Mouse (Mus musculus) ovary, postnatal 36 days (tissue): ENCODE results near the gene Ube4a.
A peak's percentile ranks its signal among the peaks of the same experiment; 100 is the strongest.

Experiments used
- DNase-seq: peaks from one replicate; pipeline ENCODE4 v3.0.0; 2022; ENCODE audit warnings: low spot score, mixed read lengths

Ube4a gene

DNA sequence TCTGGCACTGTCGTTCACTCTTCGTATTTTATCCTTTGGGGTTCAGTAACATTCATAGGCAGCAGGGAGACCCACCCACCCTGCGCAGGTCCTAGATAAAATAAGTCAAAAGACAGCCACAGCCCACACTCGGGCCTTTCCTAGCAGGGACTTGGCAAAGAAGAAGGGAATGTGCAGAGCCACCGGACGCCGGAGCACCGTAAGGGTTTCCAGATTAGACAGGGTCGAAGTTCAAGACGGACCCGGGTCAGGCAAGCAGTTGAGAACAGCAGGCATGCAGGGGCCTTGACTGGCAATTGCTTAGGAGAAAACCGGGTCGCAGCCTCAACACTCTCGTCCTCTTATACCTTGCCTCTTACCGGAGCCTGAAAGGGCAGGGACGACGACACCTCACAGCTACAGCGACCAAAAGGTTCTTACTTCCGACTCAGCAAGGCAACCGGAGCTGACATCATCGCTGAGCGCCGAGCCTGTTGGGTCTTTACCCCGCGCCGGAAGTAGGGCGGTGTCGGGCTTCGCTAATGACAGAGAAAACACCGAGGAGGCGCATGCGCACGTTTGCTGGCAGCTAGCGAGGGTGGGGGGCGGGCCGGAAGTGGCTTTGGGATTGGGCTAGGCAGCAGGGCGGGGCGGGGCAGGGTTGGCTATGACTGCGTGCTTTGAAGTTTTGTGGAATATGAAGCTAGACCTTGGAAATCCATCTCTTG lies at the start of gene Ube4a:
Gene Ube4a (minus strand): TSS at position 475 of the 707 bp plus-strand sequence.
- DNase-seq = peak; percentile 98

DNA sequence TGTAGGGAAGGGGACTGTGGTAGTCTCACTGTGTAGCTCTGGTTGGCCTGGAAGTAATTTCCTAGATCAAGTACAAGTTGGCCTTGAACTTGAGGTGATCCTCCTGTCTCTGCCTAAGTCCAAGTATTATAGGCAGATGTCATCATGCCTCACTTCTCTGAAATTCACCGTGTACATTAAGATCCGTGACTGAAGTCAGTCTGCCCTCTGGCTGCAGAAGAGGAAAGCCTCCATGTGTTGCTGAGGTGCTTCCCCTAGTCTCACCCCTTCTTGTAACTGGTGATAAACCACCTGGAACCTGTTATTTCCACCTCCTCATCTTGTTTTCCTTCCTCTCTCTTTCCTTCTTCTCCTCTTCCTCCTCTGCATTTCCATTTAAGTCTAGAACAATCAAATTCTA lies 49.5 kb upstream of the Ube4a start:
- no peak for DNase-seq

DNA sequence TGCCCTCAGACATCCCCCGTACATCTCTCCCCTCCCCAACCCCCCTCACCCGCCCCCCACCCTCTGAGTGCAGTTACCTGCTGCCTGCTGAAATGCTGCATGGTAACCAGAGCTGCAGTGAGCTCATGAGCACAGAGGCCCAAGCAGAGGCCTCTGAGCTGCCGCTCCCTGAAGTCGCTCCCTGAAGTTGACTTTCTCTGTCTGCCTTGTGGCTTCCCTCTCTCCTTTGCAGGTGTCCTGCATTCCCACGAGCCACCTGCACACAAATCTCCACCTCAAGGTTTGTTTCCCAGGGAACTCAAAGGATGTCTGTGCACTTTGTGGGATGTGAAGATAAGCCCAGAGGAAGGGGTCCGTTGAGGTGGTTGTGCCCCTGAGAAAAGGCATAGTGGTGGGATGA lies 45.9 kb upstream of the Ube4a start:
- DNase-seq = no peak

DNA sequence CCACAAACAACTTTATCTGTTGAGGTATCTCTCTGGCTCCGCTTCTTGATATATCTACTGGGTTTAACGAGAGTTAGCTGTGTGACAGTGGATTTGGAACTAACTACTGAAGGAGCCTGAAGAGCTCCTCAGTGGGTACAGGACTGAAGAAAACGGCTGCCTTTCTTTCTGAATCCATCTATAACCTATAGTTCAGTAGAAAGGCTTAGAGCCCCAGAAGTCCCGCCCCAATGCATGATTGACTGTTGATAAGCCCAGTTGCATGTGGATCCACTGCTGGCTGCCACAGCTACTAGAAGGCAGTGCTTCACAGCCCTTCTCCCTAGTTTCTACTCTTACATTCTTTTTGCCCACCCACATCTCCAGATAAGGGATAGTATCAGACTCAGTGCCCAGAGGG lies 45.1 kb upstream of the Ube4a start:
- no peak for DNase-seq

DNA sequence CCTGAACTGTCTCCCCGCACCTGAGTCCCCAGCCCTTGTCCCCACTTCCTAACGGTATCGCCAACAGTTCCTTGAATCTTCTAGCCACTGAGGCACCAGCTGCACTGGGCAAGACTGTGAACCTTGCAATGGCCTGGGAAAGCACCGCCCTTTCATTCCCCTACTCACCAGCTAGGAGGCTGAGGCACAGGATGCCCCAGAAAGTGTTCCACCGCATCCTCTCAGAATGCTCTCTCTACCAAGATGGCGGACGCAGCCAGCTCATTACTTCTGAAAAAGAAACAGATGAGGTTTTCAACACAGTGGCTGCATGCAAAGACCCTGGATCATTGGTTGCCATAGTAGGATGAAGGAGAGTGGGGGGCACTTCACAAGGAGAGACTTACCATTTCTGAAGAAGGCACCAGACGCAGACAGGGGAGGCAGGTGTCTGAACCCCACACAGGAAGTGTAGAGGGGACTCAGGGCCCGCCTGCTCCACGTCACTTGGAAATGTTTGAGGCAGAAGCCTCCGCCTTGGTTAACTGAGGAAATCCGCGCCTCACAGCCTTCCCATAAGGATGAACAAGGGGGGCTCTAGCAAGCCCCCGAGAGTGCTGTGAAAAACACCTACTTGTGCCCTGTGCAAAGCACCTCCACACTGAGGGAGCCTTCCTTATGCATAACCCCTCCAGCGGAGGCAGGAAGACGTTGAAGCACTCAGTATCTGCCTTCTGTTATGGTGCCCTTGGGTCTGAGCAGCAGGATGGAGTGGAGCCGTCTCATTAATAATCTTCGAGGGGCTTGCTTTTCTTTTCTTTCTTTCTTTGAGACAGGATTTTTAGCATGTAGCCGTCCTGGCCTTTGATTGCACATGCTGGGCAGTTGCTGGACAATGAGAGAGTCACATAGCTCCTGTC lies 44.0 kb upstream of the Ube4a start, which contains the start of gene Cd3e:
Gene Cd3e (minus strand): TSS at position 448 of the 899 bp plus-strand sequence.
- DNase-seq = no peak

DNA sequence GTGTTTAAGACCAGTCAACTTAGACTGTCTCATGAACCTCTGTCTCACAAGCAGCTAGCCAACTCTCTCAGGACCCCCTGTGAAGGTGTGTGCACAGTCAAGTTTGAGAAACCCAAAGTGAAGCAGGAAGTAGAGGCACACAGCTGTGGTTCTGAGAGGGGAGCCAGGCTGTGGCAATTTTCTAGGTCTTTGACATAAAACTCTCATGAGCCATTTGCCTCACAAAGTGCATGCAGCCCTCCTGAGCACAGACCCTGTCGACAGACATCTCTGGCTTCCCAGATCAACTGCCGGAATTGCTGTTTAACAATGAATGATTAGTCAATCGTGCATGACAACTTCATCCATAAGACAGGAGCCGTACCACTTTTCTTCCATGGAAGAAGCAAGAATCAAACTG lies 42.9 kb upstream of the Ube4a start:
- DNase-seq = no peak

DNA sequence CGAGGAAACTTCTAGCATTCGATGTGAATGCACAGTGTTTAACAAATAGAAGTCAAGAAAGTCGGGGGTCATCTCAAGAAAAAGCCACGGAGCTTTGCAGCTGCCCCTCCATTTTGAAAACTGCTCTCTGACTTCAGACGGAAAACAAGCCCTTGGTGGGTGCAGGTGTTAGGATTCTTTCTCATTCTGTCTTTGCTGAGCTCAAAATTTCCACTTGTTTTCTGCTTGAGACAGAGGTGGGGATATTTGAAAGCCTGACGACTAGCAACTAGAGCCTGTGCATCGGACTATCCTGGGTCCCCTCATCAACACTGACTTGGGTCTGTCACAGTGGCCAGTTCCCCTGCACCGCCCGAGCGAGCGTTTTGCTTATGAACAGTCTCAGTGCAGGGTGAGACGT lies 42.0 kb upstream of the Ube4a start:
- no peak for DNase-seq

DNA sequence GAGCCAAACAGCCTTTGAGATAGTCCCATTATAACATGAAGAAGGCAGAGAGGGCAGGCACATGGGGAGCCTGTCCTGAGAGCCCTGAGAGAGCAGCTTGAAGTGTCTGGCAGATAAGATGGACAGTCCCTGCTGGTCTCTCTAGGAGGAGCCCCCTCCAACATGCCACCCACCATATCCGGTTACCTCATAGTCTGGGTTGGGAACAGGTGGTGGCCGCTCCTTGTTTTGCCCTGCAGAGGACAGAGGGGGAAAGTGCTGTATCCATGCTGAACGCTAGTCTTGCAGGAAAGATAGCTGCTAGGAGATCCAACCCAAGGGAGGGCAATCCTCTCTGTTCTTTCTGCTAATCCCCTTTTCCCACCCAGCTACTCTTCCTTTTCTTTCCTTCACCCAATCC lies 34.8 kb upstream of the Ube4a start:
- no peak for DNase-seq

DNA sequence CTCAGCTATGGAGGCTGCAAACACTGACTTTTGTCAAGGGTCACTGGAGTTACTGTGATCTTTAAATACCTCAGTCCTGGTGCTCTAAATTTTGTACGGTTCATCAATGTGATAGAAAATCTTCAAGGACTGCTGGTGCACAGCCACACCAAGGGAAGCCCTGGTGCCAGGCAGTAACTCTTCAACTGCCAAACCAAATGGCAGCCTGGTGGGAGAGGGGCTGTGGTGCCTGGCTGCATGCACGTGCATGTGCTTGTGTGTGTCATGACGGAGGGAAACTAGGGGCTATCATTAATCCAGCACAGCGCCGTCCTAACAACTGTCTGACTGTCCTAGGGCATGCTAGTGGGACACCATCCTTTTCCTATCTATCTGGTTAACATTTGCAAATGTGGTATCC lies 34.4 kb upstream of the Ube4a start:
- DNase-seq = no peak

DNA sequence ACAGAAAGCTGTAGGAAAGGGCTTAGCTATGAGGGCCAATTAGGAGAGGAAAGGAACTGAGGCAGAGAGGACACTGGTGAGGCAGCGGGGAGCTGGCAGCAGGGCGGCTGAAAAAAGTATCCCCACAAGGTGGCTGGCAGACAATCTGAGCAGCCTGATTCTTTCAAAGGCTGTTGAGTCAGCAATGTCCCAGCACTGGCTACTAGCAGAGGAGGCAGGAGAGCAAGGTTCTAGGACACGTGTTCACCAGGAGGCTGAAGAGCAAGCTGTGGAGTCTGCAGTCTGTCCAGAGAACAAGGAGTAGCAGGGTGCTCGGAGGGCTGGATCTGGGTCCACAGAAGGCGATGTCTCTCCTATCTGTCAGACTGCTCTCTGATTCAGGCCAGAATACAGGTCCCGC lies 33.8 kb upstream of the Ube4a start:
- no peak for DNase-seq

DNA sequence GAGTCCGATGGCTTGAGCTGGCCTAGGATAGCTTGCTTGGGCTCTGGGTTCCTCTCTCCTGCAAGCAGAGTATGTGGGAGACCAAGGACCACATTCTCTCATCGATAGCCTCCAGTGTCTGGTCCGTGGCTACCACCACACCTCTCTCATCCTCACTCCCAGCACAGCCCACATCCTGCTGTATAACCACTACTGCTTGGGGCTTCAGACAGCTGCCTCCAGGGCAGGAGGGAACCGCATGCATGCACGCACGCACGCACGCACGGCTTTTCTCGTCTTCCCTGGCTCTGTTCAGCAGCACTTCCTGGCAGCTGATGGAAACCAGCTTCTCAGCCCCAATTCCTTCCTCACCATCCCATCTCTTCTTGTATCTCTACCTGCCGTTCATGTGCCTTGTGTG lies 32.7 kb upstream of the Ube4a start:
- DNase-seq = no peak

DNA sequence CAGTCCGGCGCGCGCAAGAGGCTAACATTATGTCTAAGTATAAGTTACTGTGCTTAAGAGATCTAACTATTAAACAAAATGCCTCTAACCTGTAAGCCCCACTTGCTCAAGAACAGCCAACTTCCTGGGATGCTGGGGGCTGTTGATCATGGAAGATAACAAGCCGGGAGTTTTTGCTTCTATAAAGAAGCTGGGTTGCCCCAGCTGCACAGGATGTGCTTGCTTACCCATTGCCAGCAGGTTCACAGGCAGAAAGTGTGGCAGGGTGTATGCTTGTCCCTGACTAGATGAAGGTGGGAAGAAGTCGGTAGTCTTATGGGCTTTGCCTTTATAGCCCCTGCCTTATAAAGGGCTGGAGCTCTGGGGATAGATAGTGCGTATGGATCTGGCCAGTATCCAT lies 31.2 kb upstream of the Ube4a start:
- DNase-seq = no peak

DNA sequence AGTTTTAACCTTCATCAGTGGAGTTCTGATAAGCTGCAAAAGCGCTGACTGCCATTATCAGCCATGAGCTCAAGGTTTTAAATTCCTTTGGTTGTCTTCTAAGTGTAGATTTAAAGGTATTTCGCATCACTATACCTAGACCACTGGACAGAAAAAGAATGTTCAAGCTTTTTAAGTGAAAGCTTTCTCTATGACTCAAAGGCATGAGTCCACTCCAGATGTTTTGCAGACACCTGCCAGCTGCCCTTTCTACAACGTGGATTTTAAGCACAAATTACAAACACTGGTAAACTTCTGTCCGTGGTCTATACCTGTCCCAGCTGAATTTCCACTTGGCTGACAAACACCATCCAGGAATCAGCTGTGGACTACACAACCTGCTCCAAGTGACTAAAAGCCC lies 29.6 kb upstream of the Ube4a start:
- no peak for DNase-seq

DNA sequence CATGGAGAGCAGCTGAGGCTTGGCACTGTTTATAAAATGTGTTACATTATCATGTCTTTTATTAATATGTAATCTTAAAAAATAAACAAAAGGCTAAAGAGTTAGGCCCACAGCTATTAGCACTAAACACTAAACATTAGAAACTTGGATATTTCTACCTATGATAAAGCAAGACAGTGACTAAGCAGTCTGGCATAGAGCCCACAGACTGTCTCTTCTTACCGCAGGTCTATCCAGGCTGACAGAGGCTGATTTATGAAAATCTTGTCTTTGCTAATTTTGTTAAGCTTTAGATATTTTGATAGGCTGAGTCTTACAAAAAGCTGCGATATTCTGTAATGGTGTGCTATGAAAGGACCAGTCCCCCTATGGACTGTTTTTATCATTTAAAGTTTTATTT lies 27.9 kb upstream of the Ube4a start:
- DNase-seq = no peak

DNA sequence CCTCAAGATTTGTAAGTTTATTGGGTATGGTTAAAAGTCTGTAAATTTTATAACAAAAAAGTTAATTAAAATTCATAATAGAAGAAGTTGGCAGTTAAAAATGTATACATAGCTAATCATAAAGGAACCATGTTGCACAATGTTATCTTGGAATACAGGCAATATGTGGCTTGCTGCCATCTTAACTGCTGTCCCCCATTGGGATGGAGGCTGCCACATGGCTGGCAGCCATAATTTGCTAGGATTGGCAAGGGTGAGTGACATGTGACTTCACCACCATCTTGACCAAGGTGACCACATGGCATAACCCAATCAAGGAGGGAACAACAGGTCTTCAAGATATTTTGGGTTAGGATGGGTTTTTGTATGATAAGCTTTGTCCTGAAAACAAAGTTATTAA lies 26.9 kb upstream of the Ube4a start:
- DNase-seq = no peak

DNA sequence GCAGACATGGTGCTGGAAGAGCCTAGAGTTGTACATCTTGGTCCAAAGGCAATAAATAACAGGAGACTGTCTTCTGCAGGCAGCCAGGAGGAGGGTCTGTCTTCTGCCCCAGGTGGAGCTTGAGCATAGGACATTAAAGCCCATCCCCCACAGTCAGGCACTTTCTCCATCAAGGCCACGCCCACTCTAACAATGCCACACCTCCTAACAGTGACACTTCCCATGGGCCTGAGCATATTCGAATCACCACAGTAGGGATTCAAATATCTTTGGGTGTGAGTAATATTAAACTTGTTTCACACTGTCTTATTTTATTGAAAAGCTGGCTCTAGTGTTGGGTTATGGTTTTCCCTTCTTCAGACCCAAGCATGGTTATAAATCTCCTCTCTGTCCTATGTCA lies 26.4 kb upstream of the Ube4a start:
- no peak for DNase-seq

DNA sequence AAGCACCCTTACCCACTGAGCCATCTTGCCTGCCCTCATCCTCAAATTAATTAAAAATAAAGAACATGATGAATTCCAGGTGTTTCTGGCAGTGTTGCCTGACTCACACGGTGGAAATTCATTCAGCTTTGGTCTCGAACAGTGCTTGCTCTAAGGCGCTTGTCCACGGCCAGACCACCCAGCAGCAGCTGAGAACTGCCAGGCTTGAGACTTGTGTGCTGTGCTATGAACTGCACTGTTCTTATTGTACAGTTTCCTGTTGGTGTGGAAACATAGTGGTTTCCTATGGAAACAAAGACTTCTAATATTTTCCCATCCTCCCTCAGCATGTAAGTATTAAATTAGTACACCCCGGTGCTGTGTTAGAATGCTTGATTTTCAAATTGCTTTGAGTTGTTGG lies 21.6 kb upstream of the Ube4a start:
- no peak for DNase-seq

DNA sequence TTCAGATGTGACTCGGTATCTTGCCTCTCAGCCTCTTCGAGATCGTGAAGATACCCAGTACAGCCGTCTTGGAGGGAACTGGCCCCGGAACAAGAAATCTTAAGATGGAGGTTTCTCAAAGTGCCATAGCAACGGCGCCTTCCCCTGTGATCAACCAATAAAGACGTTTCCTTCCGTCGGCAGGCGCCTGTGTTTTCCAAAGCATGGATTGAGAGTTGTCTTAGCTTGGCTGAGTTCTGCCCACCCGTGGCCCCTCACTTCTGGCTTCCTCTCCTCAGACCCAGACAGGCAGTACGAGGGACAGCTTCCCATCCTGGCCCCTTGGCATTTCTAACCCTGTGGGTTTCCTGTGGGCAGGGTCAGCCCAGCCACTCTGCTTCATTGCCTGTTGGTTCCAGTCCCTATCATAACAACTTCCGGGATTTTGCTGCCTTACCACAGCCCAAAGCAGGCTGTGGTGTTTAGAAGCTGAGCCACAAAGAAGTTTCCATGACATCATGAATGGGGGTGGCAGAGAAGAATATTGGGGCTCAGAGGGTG lies 20.9 kb upstream of the Ube4a start:
- no peak for DNase-seq

DNA sequence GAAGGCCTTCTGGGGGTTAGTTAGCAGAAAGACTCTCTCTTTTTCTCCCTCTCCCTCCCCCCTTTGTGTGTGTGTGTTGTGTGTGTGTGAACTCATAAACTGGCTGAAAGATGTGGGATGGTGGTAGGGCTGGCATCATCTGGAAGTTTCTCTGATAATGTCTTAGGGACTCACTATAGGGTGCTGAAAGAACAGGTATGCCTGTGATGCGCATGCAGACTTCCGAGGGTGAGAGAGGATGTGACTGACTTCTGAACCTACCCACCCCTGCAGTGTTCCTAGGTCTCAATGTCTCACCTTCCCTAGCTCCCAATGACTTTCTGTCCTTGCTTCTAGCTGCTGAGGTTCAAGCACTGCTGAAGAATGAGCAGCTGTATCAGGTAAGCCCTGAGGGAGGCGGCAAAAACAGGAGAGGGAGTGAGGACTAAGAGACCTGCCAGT lies 20.3 kb upstream of the Ube4a start:
- no peak for DNase-seq

DNA sequence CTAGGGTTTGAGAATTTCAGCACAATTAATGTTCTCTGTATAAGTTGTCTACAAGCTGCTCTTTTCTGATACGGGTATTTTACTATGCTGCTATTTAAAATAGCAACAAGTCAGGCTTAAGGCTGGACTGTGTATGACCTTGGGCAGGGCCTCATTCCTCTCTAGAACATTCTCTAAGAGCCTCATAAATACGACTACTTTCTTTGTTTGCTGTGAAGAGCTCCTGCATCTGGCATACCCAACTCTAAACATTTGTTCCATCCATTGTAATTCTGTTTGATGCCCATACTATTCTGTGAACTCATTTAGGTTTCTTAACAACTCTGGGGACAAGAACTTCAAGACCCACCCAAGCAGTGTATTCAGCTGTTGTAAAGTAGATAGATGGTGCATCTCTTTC lies 17.6 kb upstream of the Ube4a start:
- no peak for DNase-seq

DNA sequence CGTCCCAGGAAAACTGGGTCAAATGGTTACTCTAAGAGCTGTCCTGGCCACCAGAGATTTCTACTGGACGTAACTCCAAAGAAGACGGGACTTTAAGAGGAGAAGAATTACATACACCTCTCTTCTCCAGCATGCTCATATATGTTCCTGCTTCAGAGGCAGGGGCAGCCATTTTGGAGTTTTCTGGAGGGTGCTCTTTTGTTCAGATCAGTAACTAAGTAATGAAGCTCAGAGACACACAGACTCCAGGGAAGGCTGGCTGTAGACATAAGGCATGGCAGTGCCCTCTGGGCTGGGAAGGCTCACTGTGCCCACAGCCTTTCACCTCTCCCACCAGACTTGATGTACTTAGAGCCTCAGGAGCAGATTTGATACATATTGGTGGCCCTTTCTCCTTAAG lies 17.1 kb upstream of the Ube4a start:
- no peak for DNase-seq

DNA sequence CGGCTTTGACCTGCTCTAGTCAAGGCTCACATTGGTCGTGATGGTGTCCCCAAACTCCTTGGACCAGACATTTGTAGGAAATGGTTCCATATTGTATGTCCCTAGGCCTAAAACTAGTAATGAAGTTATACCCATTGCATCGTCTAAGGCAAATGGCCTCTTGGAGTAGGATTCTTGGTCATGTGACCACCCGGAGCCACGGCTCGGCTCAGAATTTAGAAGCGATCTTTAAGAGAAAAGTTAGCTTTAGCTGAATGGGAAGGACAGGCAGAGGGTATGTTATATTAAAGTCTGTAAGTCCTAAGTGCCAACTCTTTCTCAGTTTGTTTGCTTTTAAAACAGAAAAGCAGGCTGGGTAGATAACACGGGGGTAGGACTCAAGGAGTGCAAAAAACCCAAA lies 16.7 kb upstream of the Ube4a start:
- DNase-seq = no peak

DNA sequence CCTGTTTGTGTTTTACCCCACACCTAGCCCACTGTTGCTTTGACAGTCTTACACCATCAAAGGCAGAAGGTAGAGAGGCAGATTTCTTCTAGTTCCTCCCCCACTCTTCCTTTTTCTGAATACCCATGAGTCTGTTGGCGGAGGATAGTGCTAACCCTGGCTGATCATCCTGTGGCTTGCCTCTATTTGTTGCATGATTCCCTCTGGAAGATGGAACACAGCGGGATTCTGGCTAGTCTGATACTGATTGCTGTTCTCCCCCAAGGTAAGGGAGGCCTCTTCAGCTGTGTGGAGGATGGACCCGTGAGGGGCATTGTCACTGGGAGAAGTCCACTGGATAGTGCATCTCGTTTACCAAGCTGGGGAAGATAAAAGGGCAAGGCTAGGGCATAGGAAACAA lies 16.3 kb upstream of the Ube4a start, which contains the start of gene Cd3d:
Gene Cd3d (plus strand): TSS at position 111 of the 400 bp plus-strand sequence.
- no peak for DNase-seq
